Mouse (Mus musculus): ENCODE measurements around the gene Olfr963.

GRCm38 (mm10) chr9:39644785-39645184 lies 22.2 kb upstream of the Olfr963 start, which contains the start of gene Olfr961:
- TF ChIP-seq POLR2A (IDR thresholded peaks at IDR 0.05; ENCODE audit: control insufficient read depth, extremely low read depth, insufficient read depth, low read length, poor library complexity) (no peak), CTCF (IDR thresholded peaks at IDR 0.05; ENCODE audit: borderline replicate concordance, control insufficient read depth, extremely low read depth, insufficient read depth, low read length, poor library complexity) (no peak)

All from thymus, adult 2 months (tissue).